Mouse (Mus musculus) adrenal gland (tissue): Measurements from ENCODE around the gene Serpinb3a.
"Not testable (repeated sequence)": the region's sequence is repeated elsewhere in the genome, so short reads cannot be mapped to it uniquely, and the experiment has no call there.

Experiments used
- intact Hi-C: fragments of 180-260 bp; cut with DNase I; formaldehyde crosslinking; loops from one replicate; pipeline ENCODE4 v1.15.1; 2025
- long read RNA-seq, 2 experiments: library from polyadenylated mRNA; unstranded; transcript quantifications; one replicate each; pipeline ENCODE4 v2.0.0; 2020; ENCODE audit warnings: borderline replicate concordance in 1 of 2; ENCODE audit not compliant: insufficient replicate concordance in 1 of 2

Serpinb3a gene
- long read RNA-seq, experiment 1, result 0 reads
- long read RNA-seq, experiment 2, result 0 reads

GRCm38 (mm10) chr1:107052203-107052602 lies at the start of gene Serpinb3a:
Gene Serpinb3a (minus strand): TSS chr1:107052303.
- intact Hi-C loops, result no loop called here

- intact Hi-C loops, result no loop called here
These were observed 46.3 kb upstream of the Serpinb3a start for GRCm38 (mm10) chr1:107098417-107098816.

DNA sequence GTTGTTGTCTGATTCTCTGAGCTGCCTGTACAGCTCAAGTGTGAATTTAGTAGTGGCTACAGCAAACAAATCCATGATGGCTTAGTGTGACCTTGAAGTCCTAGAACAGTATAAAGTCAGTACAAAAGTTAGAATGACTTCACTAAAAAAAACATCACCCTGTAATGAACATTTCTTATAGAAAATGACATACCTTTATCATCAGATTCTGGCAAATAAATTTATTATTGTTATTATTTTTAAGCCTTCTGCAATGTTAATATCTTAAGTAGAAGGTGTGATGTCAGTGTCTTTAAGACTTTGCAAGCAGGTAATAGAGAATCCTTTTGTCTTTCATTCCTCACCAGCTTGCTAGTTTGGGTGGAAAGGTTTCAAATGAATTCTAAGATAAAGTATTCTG lies 31.3 kb upstream of the Serpinb3a start, which contains the start of gene Serpinb3d:
Gene Serpinb3d (minus strand): TSS at position 101 of the 400 bp plus-strand sequence.
- intact Hi-C loops, result no loop called here

DNA sequence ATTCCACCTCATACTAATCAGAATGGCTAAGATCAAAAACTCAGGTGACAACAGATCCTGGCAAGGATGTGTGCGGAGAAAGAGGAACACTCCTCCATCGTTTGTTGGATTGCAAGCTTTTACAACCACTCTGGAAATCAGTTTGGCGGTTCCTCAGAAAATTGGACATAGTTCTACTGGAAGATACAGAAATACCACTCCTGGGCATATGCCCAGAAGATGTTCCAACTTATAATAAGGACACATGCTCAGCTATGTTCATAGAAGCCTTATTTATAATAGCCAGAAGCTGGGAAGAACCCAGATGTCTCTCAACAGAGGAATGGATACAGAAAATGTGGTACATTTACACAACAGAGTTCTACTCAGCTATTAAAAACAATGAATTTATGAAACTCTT lies 17.9 kb downstream of the Serpinb3a start:
- intact Hi-C loops, result not testable (repeated sequence)

DNA sequence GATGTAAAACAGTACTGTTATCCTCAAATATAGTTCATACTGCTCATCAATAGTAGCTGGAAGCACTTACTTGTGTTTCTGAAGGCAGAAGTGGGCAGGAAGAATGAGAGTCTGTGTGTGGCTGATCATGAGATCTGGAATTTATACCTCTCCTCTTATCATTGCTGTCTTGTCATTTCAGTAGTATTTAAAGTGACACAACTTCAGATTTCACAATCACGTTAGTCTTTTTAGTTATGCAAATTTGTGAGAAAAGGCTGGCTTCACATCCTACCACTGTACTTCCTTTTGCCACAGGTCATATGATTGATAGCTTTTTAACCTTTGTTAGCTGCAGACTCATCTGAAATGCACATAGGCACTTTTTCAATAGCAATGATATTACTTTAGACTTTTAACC lies 26.2 kb downstream of the Serpinb3a start:
- intact Hi-C loops, result no loop called here

DNA sequence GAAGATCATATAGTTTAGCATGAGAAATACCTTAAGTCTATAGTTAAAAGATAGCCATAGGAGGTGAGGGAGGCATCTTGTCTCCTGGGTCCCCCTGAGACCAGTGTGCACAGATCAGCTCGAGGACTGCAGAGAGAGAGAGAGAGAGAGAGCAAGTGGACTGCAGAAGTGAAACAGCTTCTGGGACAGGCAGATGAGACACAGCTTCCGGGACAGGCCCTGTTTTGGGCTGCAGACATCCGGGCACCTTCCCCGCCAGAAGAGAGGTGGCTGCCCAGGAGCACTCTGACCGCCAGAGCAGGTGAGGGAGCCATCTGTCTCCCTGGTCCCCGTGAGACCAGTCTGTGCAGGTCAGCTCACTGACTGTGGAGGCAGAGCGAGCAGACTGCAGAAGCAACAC lies 36.9 kb downstream of the Serpinb3a start:
- intact Hi-C loops, result loop anchor here (10.0 kb wide), 1 partner anchor 470 kb away; no protein-coding TSS in a partner anchor

- intact Hi-C loops, result loop anchor here (10.0 kb wide), 1 partner anchor 470 kb away; no protein-coding TSS in a partner anchor
These were observed 37.6 kb downstream of the Serpinb3a start for GRCm38 (mm10) chr1:107014530-107014929.

DNA sequence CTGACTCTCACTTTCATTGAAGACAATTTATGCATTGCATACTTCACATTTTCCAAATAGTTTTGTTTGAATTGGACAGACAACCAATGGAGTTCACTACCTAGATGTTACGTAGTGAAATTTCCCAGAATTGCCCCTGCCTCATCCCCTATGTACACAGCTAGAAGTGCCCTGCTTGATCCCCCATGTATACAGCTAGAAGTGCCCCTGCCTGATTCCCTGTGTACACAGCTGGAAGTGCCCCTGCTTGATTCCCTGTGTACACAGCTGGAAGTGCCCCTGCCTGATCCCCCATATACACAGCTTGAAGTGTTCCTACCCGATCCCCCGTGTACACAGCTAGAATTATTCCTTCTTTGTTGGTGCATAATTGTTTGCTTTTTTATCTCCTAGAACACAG lies 45.8 kb downstream of the Serpinb3a start:
- intact Hi-C loops, result no loop called here

DNA sequence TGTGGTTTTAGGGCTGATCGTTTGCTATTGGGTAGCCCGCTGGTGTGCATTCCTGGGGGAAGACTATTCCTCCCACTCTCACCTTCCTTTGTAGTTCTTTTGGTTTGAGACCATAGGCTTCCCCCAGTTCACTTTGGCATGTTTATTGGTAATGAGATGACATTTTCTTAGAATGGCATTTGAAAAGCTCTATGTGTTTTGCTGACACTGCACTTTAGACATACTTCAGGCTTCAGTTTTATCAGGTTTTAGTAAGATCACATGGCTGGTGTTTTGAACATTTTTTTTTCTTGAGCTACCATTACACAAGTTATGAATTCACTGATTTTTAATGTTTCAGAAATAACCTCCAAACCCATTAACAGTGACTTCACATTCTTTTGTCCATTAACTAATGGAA lies 50.3 kb downstream of the Serpinb3a start:
- intact Hi-C loops, result no loop called here

- intact Hi-C loops, result no loop called here
These were observed 51.7 kb downstream of the Serpinb3a start for GRCm38 (mm10) chr1:107000424-107000823.
